ENCODE assay signal across 18 mouse cellular contexts in genomic region chr10:80666837-80667412, GRCm38 (mm10). TPM values are rescaled to one million over a fixed set of nuclear protein-coding genes. Genes with fewer than 3 reads are reported as not detected.
DNase-seq lines count a peak whose midpoint lies in the region; ATAC-seq and TF ChIP-seq lines count a peak whose summit lies in the region.
"Had no signal": no experiment of that assay in that cellular context is flagged by ENCODE, and none has a peak within 500 bp of the region (broad histone marks: within the 10 kb centered on the region; RNA-seq: fewer than 3 reads in every experiment).

No protein-coding gene starts in this region.

- no peak overlapping the region for H3K4me3 ChIP-seq in heart, adult 2 months
- no peak overlapping the region for H3K4me3 ChIP-seq in heart, embryonic 11.5 days (ENCODE audit: low read depth, low read length)
- H3K4me3 ChIP-seq in lung, postnatal 0 days (ENCODE audit: low read depth, low read length): no peak overlapping the region
- no peak overlapping the region for H3K4me3 ChIP-seq in myocyte
- H3K4me3 ChIP-seq: erythroblast, embryonic 14.5 days; hindbrain, embryonic 12.5 days; neural tube, embryonic 13.5 days had no signal

- H3K79me2 ChIP-seq in heart, adult 2 months (replicated peaks; ENCODE audit: control insufficient read depth, insufficient read depth, low read length): no peaks in the 10 kb centered on the region; the same call in 1 of the 2 replicates
- peaks cover 6% of the 10 kb centered on the region for H3K79me2 ChIP-seq in myocyte (ENCODE audit: control insufficient read depth, insufficient read depth)

- WGBS in heart, adult 2 months: 71% methylated on average over 19 of the region's 19 CpGs
- WGBS in heart, embryonic 11.5 days (ENCODE audit: insufficient replicate concordance): 81% methylated on average over 19 of the region's 19 CpGs
- 68% methylated on average over 19 of the region's 19 CpGs for WGBS in lung, postnatal 0 days

- TF ChIP-seq POLR2A in heart, adult 2 months (IDR thresholded peaks at IDR 0.05; ENCODE audit: insufficient read depth, low read depth, low read length): no peak
- TF ChIP-seq POLR2A in myocyte (IDR thresholded peaks at IDR 0.05; ENCODE audit: insufficient read length, low read depth): peak; percentile 38

- TF ChIP-seq EP300 in heart, adult 2 months (IDR thresholded peaks at IDR 0.05; ENCODE audit: insufficient read depth, low read depth, low read length): no peak
- TF ChIP-seq EP300 in lung, postnatal 0 days (IDR thresholded peaks at IDR 0.05): no peak

- H3K9ac ChIP-seq in heart, adult 2 months (ENCODE audit: low read depth, low read length): no peak overlapping the region; the same call in 1 of the 2 replicates
- H3K9ac ChIP-seq in heart, embryonic 11.5 days (ENCODE audit: low read depth, low read length): no peak overlapping the region
- H3K9ac ChIP-seq in lung, postnatal 0 days (replicated peaks; ENCODE audit: low read depth): no peak overlapping the region
- H3K9ac ChIP-seq: forebrain, postnatal 0 days; hindbrain, embryonic 12.5 days; lung, embryonic 14.5 days; neural tube, embryonic 13.5 days had no signal

- no peak for TF ChIP-seq CTCF in heart, adult 2 months (IDR thresholded peaks at IDR 0.05)
- TF ChIP-seq CTCF in lung, postnatal 0 days (IDR thresholded peaks at IDR 0.05): no peak

- no peak overlapping the region for H3ac ChIP-seq in myocyte (ENCODE audit: control insufficient read depth, insufficient read length)

- no peaks in the 10 kb centered on the region for H3K27me3 ChIP-seq in heart, adult 2 months (ENCODE audit: control insufficient read depth, insufficient read depth, low read length)
- H3K27me3 ChIP-seq in heart, embryonic 11.5 days (ENCODE audit: control insufficient read depth, insufficient read depth, low read length): no peaks in the 10 kb centered on the region
- no peaks in the 10 kb centered on the region for H3K27me3 ChIP-seq in lung, postnatal 0 days (replicated peaks; ENCODE audit: insufficient read depth, low read length)
- H3K27me3 ChIP-seq in myocyte (ENCODE audit: control insufficient read depth, insufficient read depth, insufficient read length): no peaks in the 10 kb centered on the region
- H3K27me3 ChIP-seq: hindbrain, embryonic 12.5 days; neural tube, embryonic 13.5 days had no signal

- peaks cover 37% of the 10 kb centered on the region for H3K4me1 ChIP-seq in heart, adult 2 months (ENCODE audit: control insufficient read depth, insufficient read depth, low read length)
- H3K4me1 ChIP-seq in heart, embryonic 11.5 days (ENCODE audit: control insufficient read depth, insufficient read depth, low read length): peaks cover 37% of the 10 kb centered on the region
- peaks cover 23% of the 10 kb centered on the region; the same call in 1 of the 2 replicates for H3K4me1 ChIP-seq in lung, postnatal 0 days (ENCODE audit: insufficient read depth, low read depth, low read length)

- no peaks in the 10 kb centered on the region for H3K9me3 ChIP-seq in heart, embryonic 11.5 days (replicated peaks; ENCODE audit: control insufficient read depth, low read length)
- H3K9me3 ChIP-seq in lung, postnatal 0 days (ENCODE audit: low read length): no peaks in the 10 kb centered on the region
- H3K9me3 ChIP-seq: hindbrain, embryonic 12.5 days; neural tube, embryonic 13.5 days had no signal

- intact Hi-C loops in heart, adult 2 months (cut with DNase I): no loop called here
- intact Hi-C loops in gastrocnemius, postnatal 14 days (cut with DNase I; ENCODE audit: low total_unique reads): no loop called here

- DNase-seq in heart, adult 2 months: no peak
- DNase-seq in lung, postnatal 0 days (ENCODE audit: low spot score): no peak
- no peak for DNase-seq in lung, postnatal 14 days
- peak; percentile 73 for DNase-seq in gastrocnemius, postnatal 14 days
- no peak for DNase-seq in Muller cell, postnatal 12 days (ENCODE audit: inconsistent ontology term)
- DNase-seq: B cell, adult 2 months; cerebellum, postnatal 10 days; embryo, embryonic 11 days; forebrain, postnatal 0 days; kidney, adult 8-10 months; layer of hippocampus, postnatal 36 days; lung, embryonic 14.5 days had no signal

- H3K27ac ChIP-seq in heart, adult 2 months: peak overlapping the region; percentile 99
- H3K27ac ChIP-seq in heart, embryonic 11.5 days (ENCODE audit: low read depth, low read length): no peak overlapping the region
- peak overlapping the region; percentile 94; the same call in 1 of the 2 replicates for H3K27ac ChIP-seq in lung, postnatal 0 days (ENCODE audit: low read length)
- H3K27ac ChIP-seq: hindbrain, embryonic 12.5 days; neural tube, embryonic 13.5 days had no signal

- no peak overlapping the region for H3K4me2 ChIP-seq in heart, embryonic 11.5 days
- no peak overlapping the region for H3K4me2 ChIP-seq in lung, postnatal 0 days (replicated peaks; ENCODE audit: low read depth, low read length)
- H3K4me2 ChIP-seq in myocyte (ENCODE audit: low read depth): peak overlapping the region; percentile 49
- H3K4me2 ChIP-seq: hindbrain, embryonic 12.5 days; lung, embryonic 14.5 days; neural tube, embryonic 13.5 days had no signal

- no peak for ATAC-seq in heart, embryonic 11.5 days (replicated peaks; ENCODE audit: insufficient number of reproducible peaks, low FRiP score, low TSS enrichment)
- no peak for ATAC-seq in lung, postnatal 0 days
- no peak for ATAC-seq in inflammation-experienced regulatory T-cells, adult 6 months
- ATAC-seq: forebrain, postnatal 0 days had no signal

- peaks cover 24% of the 10 kb centered on the region for H3K36me3 ChIP-seq in heart, adult 2 months (ENCODE audit: control insufficient read depth, insufficient read depth, low read length)
- peaks cover 47% of the 10 kb centered on the region for H3K36me3 ChIP-seq in heart, embryonic 11.5 days (ENCODE audit: control insufficient read depth, insufficient read depth, low read length)
- H3K36me3 ChIP-seq in lung, postnatal 0 days (ENCODE audit: insufficient read depth, low read length): peaks cover 49% of the 10 kb centered on the region
- peaks cover 11% of the 10 kb centered on the region for H3K36me3 ChIP-seq in myocyte (ENCODE audit: control insufficient read depth, insufficient read depth)

TF ChIP-seq in myocyte, 11 proteins besides CTCF, POLR2A, EP300 and RAD21 (continues in another document):
- TF ChIP-seq USF1 (IDR thresholded peaks at IDR 0.05; ENCODE audit: low read depth) (no peak), REST (IDR thresholded peaks at IDR 0.05; ENCODE audit: insufficient read depth, insufficient read length) (no peak), TCF12 (IDR thresholded peaks at IDR 0.05; ENCODE audit: insufficient read depth, poor library complexity, severe bottlenecking) (peak; percentile 12), MYOG (IDR thresholded peaks at IDR 0.05; ENCODE audit: control insufficient read depth in 1 of 3, insufficient read depth in 1 of 3, insufficient read length in 2 of 3, low read depth in 2 of 3) (peak; percentile 94 to 100 (median 99)), TCF3 (IDR thresholded peaks at IDR 0.05; ENCODE audit: insufficient read length, low read depth) (peak; percentile 92), E2F4 (IDR thresholded peaks at IDR 0.05; ENCODE audit: insufficient read depth) (no peak), CEBPB (IDR thresholded peaks at IDR 0.05; ENCODE audit: insufficient read depth, poor library complexity, severe bottlenecking) (no peak)

RNA-seq across cellular contexts. Expression of gene Btbd2, which starts 10.1 kb away (rescaled TPM):
- 10 to 100 TPM; 43.7 to 44.2 TPM for total RNA-seq in heart, adult 2 months (2021)
- polyA plus RNA-seq in heart, adult 2 months (2012; rRNA removed): 57.3 and 60.1 TPM in 2 replicates
- 37.6 and 47.0 TPM in 2 replicates for polyA plus RNA-seq in heart, embryonic 11.5 days (2014; fragmentation: Nextera tagmentation; extraction: Ambion mirVana)
- polyA plus RNA-seq in lung, postnatal 0 days (2015; fragmentation: Nextera tagmentation; extraction: Ambion mirVana): 41.7 and 42.9 TPM in 2 replicates
- 10 to 100 TPM; 30.1 to 34.4 TPM for total RNA-seq in gastrocnemius, postnatal 14 days (2021)
- 55.9 TPM for polyA plus RNA-seq in myocyte (2012; fragmentation: generic; extraction: Trizol)
- 10 to 100 TPM in 1 of 3 experiments, 1 to 10 TPM in 2; 3.4 to 10.4 (median 9.2) TPM for polyA plus RNA-seq in inflammation-experienced regulatory T-cells, adult 6 months (2017; shearing (Covaris generic))

RNA-seq across cellular contexts. Expression of gene Mknk2, which starts 11.0 kb away (rescaled TPM):
- total RNA-seq in heart, adult 2 months (2021): 100 to 1,000 TPM; 176 to 229 TPM
- 199 and 208 TPM in 2 replicates for polyA plus RNA-seq in heart, adult 2 months (2012; rRNA removed)
- 62.1 and 68.8 TPM in 2 replicates for polyA plus RNA-seq in heart, embryonic 11.5 days (2014; fragmentation: Nextera tagmentation; extraction: Ambion mirVana)
- 92.2 and 103 TPM in 2 replicates for polyA plus RNA-seq in lung, postnatal 0 days (2015; fragmentation: Nextera tagmentation; extraction: Ambion mirVana)
- total RNA-seq in gastrocnemius, postnatal 14 days (2021): 100 to 1,000 TPM; 167 to 186 TPM
- polyA plus RNA-seq in myocyte (2012; fragmentation: generic; extraction: Trizol): 119 TPM
- 10 to 100 TPM; 50.3 to 61.4 (median 50.9) TPM for polyA plus RNA-seq in inflammation-experienced regulatory T-cells, adult 6 months (2017; shearing (Covaris generic))

RNA-seq across cellular contexts. Expression of gene Mob3a, which starts 34.9 kb away (rescaled TPM):
- 1 to 10 TPM; 7.4 to 7.6 TPM for total RNA-seq in heart, adult 2 months (2021)
- 11.7 and 13.6 TPM in 2 replicates for polyA plus RNA-seq in heart, adult 2 months (2012; rRNA removed)
- 38.9 and 39.0 TPM in 2 replicates for polyA plus RNA-seq in heart, embryonic 11.5 days (2014; fragmentation: Nextera tagmentation; extraction: Ambion mirVana)
- 32.6 and 37.0 TPM in 2 replicates for polyA plus RNA-seq in lung, postnatal 0 days (2015; fragmentation: Nextera tagmentation; extraction: Ambion mirVana)
- total RNA-seq in gastrocnemius, postnatal 14 days (2021): 1 to 10 TPM; 5.5 to 7.4 TPM
- 25.1 TPM for polyA plus RNA-seq in myocyte (2012; fragmentation: generic; extraction: Trizol)
- polyA plus RNA-seq in inflammation-experienced regulatory T-cells, adult 6 months (2017; shearing (Covaris generic)): 100 to 1,000 TPM; 190 to 248 (median 240) TPM

RNA-seq across cellular contexts. Expression of gene Izumo4, which starts 35.1 kb away (rescaled TPM):
- 1 to 10 TPM; 3.4 to 3.8 TPM for total RNA-seq in heart, adult 2 months (2021)
- 13.3 and 15.6 TPM in 2 replicates for polyA plus RNA-seq in heart, adult 2 months (2012; rRNA removed)
- 8.2 and 8.5 TPM in 2 replicates for polyA plus RNA-seq in heart, embryonic 11.5 days (2014; fragmentation: Nextera tagmentation; extraction: Ambion mirVana)
- 28.7 and 28.8 TPM in 2 replicates for polyA plus RNA-seq in lung, postnatal 0 days (2015; fragmentation: Nextera tagmentation; extraction: Ambion mirVana)
- total RNA-seq in gastrocnemius, postnatal 14 days (2021): 1 to 10 TPM; 3.2 to 3.5 TPM
- 1.9 TPM for polyA plus RNA-seq in myocyte (2012; fragmentation: generic; extraction: Trizol)
- 100 to 1,000 TPM in 2 of 3 experiments, 10 to 100 TPM in 1; 71.4 to 109 (median 107) TPM for polyA plus RNA-seq in inflammation-experienced regulatory T-cells, adult 6 months (2017; shearing (Covaris generic))

RNA-seq across cellular contexts. Expression of gene Csnk1g2, which starts 44.3 kb away (rescaled TPM):
- total RNA-seq in heart, adult 2 months (2021): 100 to 1,000 TPM; 117 to 130 TPM
- 125 and 130 TPM in 2 replicates for polyA plus RNA-seq in heart, adult 2 months (2012; rRNA removed)
- polyA plus RNA-seq in heart, embryonic 11.5 days (2014; fragmentation: Nextera tagmentation; extraction: Ambion mirVana): 64.6 and 67.6 TPM in 2 replicates
- polyA plus RNA-seq in lung, postnatal 0 days (2015; fragmentation: Nextera tagmentation; extraction: Ambion mirVana): 97.7 and 111 TPM in 2 replicates
- 100 to 1,000 TPM in 1 of 2 experiments, 10 to 100 TPM in 1; 94.3 to 105 TPM for total RNA-seq in gastrocnemius, postnatal 14 days (2021)
- polyA plus RNA-seq in myocyte (2012; fragmentation: generic; extraction: Trizol): 178 TPM
- polyA plus RNA-seq in inflammation-experienced regulatory T-cells, adult 6 months (2017; shearing (Covaris generic)): 10 to 100 TPM; 11.7 to 16.3 (median 13.2) TPM
